Mouse (Mus musculus) kidney, adult 2 months (tissue): Measurements from ENCODE around the gene Nusap1.

Source experiments
- CTCF ChIP-seq: fragments of 200-500 bp; conservative IDR thresholded peaks from 2 replicates; pipeline ENCODE4 v1.5.1; 2011; ENCODE audit warnings: low read depth, mild to moderate bottlenecking, control low read depth, low read length, moderate library complexity, mixed read lengths; ENCODE audit not compliant: insufficient read depth, insufficient read length
- POLR2A ChIP-seq: fragments of 200-500 bp; IDR thresholded peaks from one replicate; pipeline ENCODE4 v1.6.1; 2011; ENCODE audit warnings: low read depth, low read length, control low read depth

DNA sequence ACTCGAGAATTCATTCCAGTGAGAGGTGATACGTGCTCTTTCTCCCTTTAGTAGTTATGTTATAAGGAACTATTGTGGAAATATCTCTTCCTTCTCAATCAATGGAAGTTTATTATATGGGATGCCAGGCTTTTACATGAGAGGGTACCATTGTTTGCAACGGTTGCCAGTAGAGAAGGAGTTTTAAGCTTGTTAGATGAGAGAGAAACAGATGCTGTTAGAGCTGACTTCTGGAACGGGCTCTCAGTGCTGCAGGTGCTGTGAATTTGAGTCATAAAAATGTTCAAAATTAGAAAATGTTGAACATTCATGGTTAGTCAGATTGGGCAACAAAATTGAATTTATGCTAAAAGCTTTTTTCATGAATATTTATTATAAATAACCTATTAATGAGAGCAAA lies 17.1 kb upstream of the Nusap1 start:
- TF ChIP-seq CTCF (no peak), POLR2A (no peak)
